ENCODE assay signal across 8 mouse cellular contexts in genomic region chr3:31096155-31097101, GRCm38 (mm10). TPM values are rescaled to one million over a fixed set of nuclear protein-coding genes. Genes with fewer than 3 reads are reported as not detected.
DNase-seq lines count a peak whose midpoint lies in the region; ATAC-seq lines count a peak whose summit lies in the region.

No protein-coding gene starts in this region.

- 0 out of 2 replicates have a peak, but pooled peaks cover 3% of the 10 kb centered on the region for H3K36me3 ChIP-seq in neural tube, embryonic 11.5 days (ENCODE audit: control insufficient read depth, insufficient read depth, low read length)
- H3K36me3 ChIP-seq in limb, embryonic 12.5 days, result peaks cover 16% of the 10 kb centered on the region
- H3K36me3 ChIP-seq in stomach, embryonic 14.5 days (ENCODE audit: control insufficient read depth, insufficient read depth, low read length), result no peaks in the 10 kb centered on the region; the same call in 1 of the 2 replicates

- no peaks in the 10 kb centered on the region for H3K27me3 ChIP-seq in neural tube, embryonic 11.5 days (ENCODE audit: control insufficient read depth, insufficient read depth, low read length)
- no peaks in the 10 kb centered on the region for H3K27me3 ChIP-seq in limb, embryonic 12.5 days
- H3K27me3 ChIP-seq in stomach, embryonic 14.5 days (ENCODE audit: control insufficient read depth, insufficient read depth, low read length), result no peaks in the 10 kb centered on the region

- H3K4me2 ChIP-seq in neural tube, embryonic 11.5 days (ENCODE audit: low read depth), result peak overlapping the region; percentile 67
- peak overlapping the region; percentile 74 for H3K4me2 ChIP-seq in limb, embryonic 12.5 days
- peak overlapping the region; percentile 82 for H3K4me2 ChIP-seq in stomach, embryonic 14.5 days (replicated peaks; ENCODE audit: low read depth, low read length)

- H3K4me1 ChIP-seq in neural tube, embryonic 11.5 days (ENCODE audit: control insufficient read depth, insufficient read depth, low read length), result peaks cover 32% of the 10 kb centered on the region
- H3K4me1 ChIP-seq in limb, embryonic 12.5 days (replicated peaks), result peaks cover 45% of the 10 kb centered on the region
- H3K4me1 ChIP-seq in stomach, embryonic 14.5 days (ENCODE audit: control insufficient read depth, insufficient read depth, low read length), result peaks cover 19% of the 10 kb centered on the region

- peak overlapping the region; percentile 99 for H3K27ac ChIP-seq in neural tube, embryonic 11.5 days (ENCODE audit: low read depth, low read length)
- peak overlapping the region; percentile 99 for H3K27ac ChIP-seq in limb, embryonic 12.5 days
- H3K27ac ChIP-seq in stomach, embryonic 14.5 days (ENCODE audit: low read length), result peak overlapping the region; percentile 100

- peak; percentile 17 for DNase-seq in embryo, embryonic 11.5 days (ENCODE audit: low read depth, low spot score)
- DNase-seq in embryo, embryonic 9.5 days (ENCODE audit: extremely low spot score), result no peak
- DNase-seq in neural tube, embryonic 11.5 days (ENCODE audit: low spot score), result no peak
- DNase-seq in neural tube, embryonic 10.5 days (ENCODE audit: extremely low spot score, low spot score), result no peak
- no peak for DNase-seq in thymus, postnatal 36 days
- DNase-seq in right cerebral cortex, postnatal 14 days, result no peak

- 46% methylated on average over 10 of the region's 10 CpGs for WGBS in neural tube, embryonic 11.5 days
- 40% methylated on average over 10 of the region's 10 CpGs for WGBS in limb, embryonic 12.5 days
- 34% methylated on average over 10 of the region's 10 CpGs for WGBS in stomach, embryonic 14.5 days

- peak overlapping the region; percentile 96 for H3K4me3 ChIP-seq in neural tube, embryonic 11.5 days (ENCODE audit: low read depth, low read length)
- peak overlapping the region; percentile 95 for H3K4me3 ChIP-seq in limb, embryonic 12.5 days (replicated peaks)
- H3K4me3 ChIP-seq in stomach, embryonic 14.5 days (ENCODE audit: low read depth, low read length), result peak overlapping the region; percentile 93

- ATAC-seq in neural tube, embryonic 11.5 days (ENCODE audit: insufficient read depth, low FRiP score, low TSS enrichment), result no peak
- no peak for ATAC-seq in limb, embryonic 12.5 days (ENCODE audit: insufficient number of reproducible peaks, insufficient read depth, low FRiP score, low TSS enrichment, low read depth)
- no peak for ATAC-seq in stomach, embryonic 14.5 days (ENCODE audit: insufficient number of reproducible peaks, insufficient read depth, low FRiP score, low read depth)

- H3K9ac ChIP-seq in neural tube, embryonic 11.5 days (ENCODE audit: low read length), result peak overlapping the region; percentile 93
- H3K9ac ChIP-seq in limb, embryonic 12.5 days (replicated peaks), result peak overlapping the region; percentile 94
- no peak overlapping the region for H3K9ac ChIP-seq in stomach, embryonic 14.5 days (replicated peaks; ENCODE audit: low read depth, low read length)

- no peaks in the 10 kb centered on the region for H3K9me3 ChIP-seq in neural tube, embryonic 11.5 days (ENCODE audit: control insufficient read depth, low read length)
- no peaks in the 10 kb centered on the region for H3K9me3 ChIP-seq in limb, embryonic 12.5 days
- no peaks in the 10 kb centered on the region for H3K9me3 ChIP-seq in stomach, embryonic 14.5 days (ENCODE audit: control insufficient read depth, low read depth, low read length)

RNA-seq across cellular contexts. Expression of gene Skil, which starts 1.6 kb away (rescaled TPM):
- polyA plus RNA-seq in neural tube, embryonic 11.5 days (2014; fragmentation: Nextera tagmentation; extraction: Ambion mirVana), result 57.4 and 60.1 TPM in 2 replicates
- polyA plus RNA-seq in limb, embryonic 12.5 days (2016; fragmentation: Nextera tagmentation; extraction: Ambion mirVana), result 34.5 and 36.2 TPM in 2 replicates
- polyA plus RNA-seq in stomach, embryonic 14.5 days (2014; fragmentation: Nextera tagmentation; extraction: Ambion mirVana), result 27.6 and 30.3 TPM in 2 replicates

RNA-seq across cellular contexts. Expression of gene Cldn11, which starts 53.3 kb away (rescaled TPM):
- 19.0 and 20.9 TPM in 2 replicates for polyA plus RNA-seq in neural tube, embryonic 11.5 days (2014; fragmentation: Nextera tagmentation; extraction: Ambion mirVana)
- polyA plus RNA-seq in limb, embryonic 12.5 days (2016; fragmentation: Nextera tagmentation; extraction: Ambion mirVana), result 4.9 and 5.2 TPM in 2 replicates
- polyA plus RNA-seq in stomach, embryonic 14.5 days (2014; fragmentation: Nextera tagmentation; extraction: Ambion mirVana), result 2.0 and 3.0 TPM in 2 replicates
